Mouse (Mus musculus) kidney, adult 8-10 months (tissue): Measurements from ENCODE around the gene Gm11555.
"Not testable (repeated sequence)": the region's sequence is repeated elsewhere in the genome, so short reads cannot be mapped to it uniquely, and the experiment has no call there.

Experiments
- DNase-seq, 2 experiments: peaks; one replicate each; pipeline ENCODE4 v3.0.0; 2022

Gene Gm11555

GRCm38 (mm10) chr11:99650136-99650535 is at the start of gene Gm11555:
TSS of gene Gm11555 (minus strand) at chr11:99650236.
- DNase-seq: no peak

- DNase-seq: no peak
These were observed 40.4 kb upstream of the Gm11555 start, which contains the start of gene Gm14190 for GRCm38 (mm10) chr11:99690463-99690862. TSS of gene Gm14190 (minus strand) at chr11:99690740.

- not testable (repeated sequence) for DNase-seq
These were observed 35.2 kb upstream of the Gm11555 start for GRCm38 (mm10) chr11:99685235-99685634.

GRCm38 (mm10) chr11:99683481-99683880 is 33.4 kb upstream of the Gm11555 start:
- no peak for DNase-seq

- no peak for DNase-seq
These were observed 15.8 kb upstream of the Gm11555 start, which contains the start of gene Krtap4-6 for GRCm38 (mm10) chr11:99665860-99666259. TSS of gene Krtap4-6 (minus strand) at chr11:99665960.

GRCm38 (mm10) chr11:99662802-99663201 is 12.8 kb upstream of the Gm11555 start:
- DNase-seq: no peak

- DNase-seq: no peak
These were observed 9.2 kb upstream of the Gm11555 start for GRCm38 (mm10) chr11:99659256-99659655.

- not testable (repeated sequence) for DNase-seq
These were observed 8.5 kb upstream of the Gm11555 start, which contains the start of gene Gm11563 for GRCm38 (mm10) chr11:99658467-99659010. TSS of gene Gm11563 (minus strand) at chr11:99658960.

- no peak for DNase-seq
These were observed 7.0 kb upstream of the Gm11555 start for GRCm38 (mm10) chr11:99657051-99657450.

GRCm38 (mm10) chr11:99646444-99646843 is 3.6 kb downstream of the Gm11555 start:
- no peak for DNase-seq

GRCm38 (mm10) chr11:99644351-99644750 is 5.7 kb downstream of the Gm11555 start:
- DNase-seq: no peak

- not testable (repeated sequence) for DNase-seq
These were observed 6.3 kb downstream of the Gm11555 start, which contains the start of gene Krtap4-7 for GRCm38 (mm10) chr11:99643635-99644139. TSS of gene Krtap4-7 (minus strand) at chr11:99644089.

GRCm38 (mm10) chr11:99640926-99641325 is 9.1 kb downstream of the Gm11555 start:
- no peak for DNase-seq

- DNase-seq: no peak
These were observed 12.9 kb downstream of the Gm11555 start for GRCm38 (mm10) chr11:99637086-99637485.

GRCm38 (mm10) chr11:99634653-99635134 is 15.3 kb downstream of the Gm11555 start, which contains the start of gene Krtap4-2:
TSS of gene Krtap4-2 (minus strand) at chr11:99635084.
- DNase-seq: no peak

GRCm38 (mm10) chr11:99633293-99633692 is 16.7 kb downstream of the Gm11555 start:
- no peak for DNase-seq

- no peak for DNase-seq
These were observed 19.1 kb downstream of the Gm11555 start for GRCm38 (mm10) chr11:99630890-99631289.

- DNase-seq: no peak
These were observed 21.9 kb downstream of the Gm11555 start, which contains the start of gene Krtap4-1 for GRCm38 (mm10) chr11:99628138-99628537. TSS of gene Krtap4-1 (minus strand) at chr11:99628238.

GRCm38 (mm10) chr11:99620335-99620734 is 29.7 kb downstream of the Gm11555 start, which contains the start of gene Gm11562:
TSS of gene Gm11562 (minus strand) at chr11:99620435.
- DNase-seq: no peak

GRCm38 (mm10) chr11:99614796-99615363 is 35.2 kb downstream of the Gm11555 start, which contains the start of gene Krtap2-4:
TSS of gene Krtap2-4 (minus strand) at chr11:99614846.
- no peak for DNase-seq

- not testable (repeated sequence) for DNase-seq
These were observed 39.9 kb downstream of the Gm11555 start, which contains the start of gene Gm11937 for GRCm38 (mm10) chr11:99610089-99610488. TSS of gene Gm11937 (minus strand) at chr11:99610189.

GRCm38 (mm10) chr11:99609126-99609525 is 40.9 kb downstream of the Gm11555 start:
- no peak for DNase-seq

- not testable (repeated sequence) for DNase-seq
These were observed 46.8 kb downstream of the Gm11555 start, which contains the start of gene Gm11938 for GRCm38 (mm10) chr11:99603208-99603607. TSS of gene Gm11938 (minus strand) at chr11:99603308.
